16 mouse cellular contexts compared by ENCODE assay signal in the genomic region with DNA sequence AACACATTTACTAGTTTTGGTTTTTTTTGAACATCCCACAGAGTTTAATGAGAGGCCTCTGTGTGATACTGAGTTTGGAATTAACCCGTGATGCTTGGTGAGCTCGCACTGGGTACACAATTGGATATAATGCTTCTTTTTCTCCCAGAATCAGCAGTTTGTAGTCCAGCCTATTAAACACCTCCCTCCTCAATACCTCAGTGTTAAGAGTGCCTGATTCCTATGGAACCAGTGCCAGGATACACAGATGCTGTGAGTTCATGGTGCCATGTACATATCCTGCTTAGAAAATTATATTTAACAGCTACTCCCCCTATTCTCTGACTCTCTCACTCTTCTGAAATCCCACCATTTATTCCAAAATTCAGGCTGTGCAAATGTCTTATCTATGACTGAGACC.
"Had no signal": no experiment of that assay in that cellular context is flagged by ENCODE, and none has a peak within 500 bp of the region (broad histone marks: within the 10 kb centered on the region; RNA-seq: fewer than 3 reads in every experiment).

No protein-coding gene starts in this region.

- ATAC-seq: midbrain, embryonic 15.5 days had no signal

- H3K9me3 ChIP-seq: liver, embryonic 13.5 days; midbrain, embryonic 15.5 days; neural tube, embryonic 13.5 days; stomach, embryonic 15.5 days had no signal

- H3K4me2 ChIP-seq: liver, embryonic 13.5 days; midbrain, embryonic 11.5 days; midbrain, embryonic 15.5 days; neural tube, embryonic 13.5 days; stomach, embryonic 15.5 days had no signal

- H3K27ac ChIP-seq: liver, embryonic 13.5 days; midbrain, embryonic 15.5 days; neural tube, embryonic 13.5 days; stomach, embryonic 15.5 days had no signal

- H3K4me1 ChIP-seq: liver, embryonic 13.5 days; midbrain, embryonic 15.5 days; neural tube, embryonic 13.5 days; stomach, embryonic 15.5 days had no signal

- H3K27me3 ChIP-seq: liver, embryonic 13.5 days; midbrain, embryonic 15.5 days; neural tube, embryonic 13.5 days; stomach, embryonic 15.5 days had no signal

- H3K4me3 ChIP-seq: liver, embryonic 13.5 days; midbrain, embryonic 15.5 days; myocyte; neural tube, embryonic 13.5 days; stomach, embryonic 15.5 days had no signal

- H3K9ac ChIP-seq: liver, embryonic 13.5 days; midbrain, embryonic 15.5 days; neural tube, embryonic 13.5 days; stomach, embryonic 15.5 days had no signal

- H3K36me3 ChIP-seq: liver, embryonic 13.5 days; midbrain, embryonic 15.5 days; neural tube, embryonic 13.5 days; stomach, embryonic 15.5 days had no signal

- DNase-seq: kidney, adult 9 months; kidney, postnatal 14 days; kidney, postnatal 4 days; liver, embryonic 13.5 days; lung, adult 2 months; lung, postnatal 14 days; lung, postnatal 4 days; retina, postnatal 1 day; right cerebral cortex, postnatal 25 days; spleen, adult 18-20 months; thymus, postnatal 25 days had no signal
